Mouse (Mus musculus) embryonic facial prominence, embryonic 15.5 days (tissue): ENCODE data around the gene Tstd2. TPM values are rescaled to one million over a fixed set of nuclear protein-coding genes. Genes with fewer than 3 reads are reported as not detected.
A peak's percentile ranks its signal among the peaks of the same experiment; 100 is the strongest.

Experiments
- ATAC-seq: fragments of 200-750 bp; cut with Nextera tagmentation; 2 replicates; pipeline ENCODE4 v1.8.0; 2017; ENCODE audit warnings: low read depth, moderate TSS enrichment; ENCODE audit not compliant: insufficient number of reproducible peaks, low FRiP score, low TSS enrichment
- H3K27ac ChIP-seq: fragments of 300-500 bp; sonication (generic); replicated peaks from 2 replicates; pipeline ENCODE4 v1.5.1; 2015; ENCODE audit warnings: mild to moderate bottlenecking, inconsistent platforms
- H3K27me3 ChIP-seq: fragments of 300-500 bp; sonication (generic); 2 replicates; pipeline ENCODE4 v1.6.1; 2015; ENCODE audit warnings: inconsistent platforms
- H3K36me3 ChIP-seq: fragments of 300-500 bp; sonication (generic); 2 replicates; pipeline ENCODE4 v1.6.1; 2015; ENCODE audit warnings: mild to moderate bottlenecking, inconsistent platforms
- H3K4me1 ChIP-seq: fragments of 300-500 bp; sonication (generic); 2 replicates; pipeline ENCODE4 v1.6.1; 2015; ENCODE audit warnings: inconsistent platforms
- H3K4me2 ChIP-seq: fragments of 300-500 bp; sonication (generic); replicated peaks from 2 replicates; pipeline ENCODE4 v1.6.1; 2015; ENCODE audit warnings: mild to moderate bottlenecking, inconsistent platforms
- H3K4me3 ChIP-seq: fragments of 300-500 bp; sonication (generic); replicated peaks from 2 replicates; pipeline ENCODE4 v1.5.1; 2015; ENCODE audit warnings: mild to moderate bottlenecking, inconsistent platforms
- H3K9ac ChIP-seq: fragments of 300-500 bp; sonication (generic); 2 replicates; pipeline ENCODE4 v1.6.1; 2015; ENCODE audit warnings: inconsistent platforms
- H3K9me3 ChIP-seq: fragments of 300-500 bp; sonication (generic); replicated peaks from 2 replicates; pipeline ENCODE4 v1.6.1; 2016; ENCODE audit warnings: inconsistent platforms
- WGBS: fragments of 180-500 bp; shearing (Covaris S2); methylation state at CpG from one replicate; pipeline ENCODE4 v1.1.7; 2015; 5-methylcytosine and 5-hydroxymethylcytosine counted together
- polyA plus RNA-seq: library from polyadenylated mRNA; unstranded; fragments of >200 nt; fragmentation: Nextera tagmentation; extraction: Ambion mirVana; gene quantifications from 2 replicates; pipeline ENCODE4 v1.2.1, GENCODE M21; 2015

Tstd2 gene
- polyA plus RNA-seq, 1 experiment from 2014 or later = 42.0 TPM

GRCm38 (mm10) chr4:46119514-46120094 is 18.9 kb downstream of the Tstd2 start:
- ATAC-seq = no peak
- no peaks in the 10 kb centered on the region for H3K27me3 ChIP-seq
- H3K4me2 ChIP-seq = no peak overlapping the region
- no peak overlapping the region for H3K4me3 ChIP-seq
- no peak overlapping the region for H3K9ac ChIP-seq
- peaks cover 90% of the 10 kb centered on the region for H3K36me3 ChIP-seq
- H3K27ac ChIP-seq = no peak overlapping the region
- H3K4me1 ChIP-seq = no peaks in the 10 kb centered on the region
- H3K9me3 ChIP-seq = no peaks in the 10 kb centered on the region
- 89% methylated on average over 14 of the region's 14 CpGs for WGBS

GRCm38 (mm10) chr4:46117536-46117935 is 21.0 kb downstream of the Tstd2 start:
- H3K27ac ChIP-seq = no peak overlapping the region
- no peaks in the 10 kb centered on the region for H3K9me3 ChIP-seq
- no peak overlapping the region for H3K4me2 ChIP-seq
- no peak for ATAC-seq
- H3K9ac ChIP-seq = no peak overlapping the region
- no peak overlapping the region for H3K4me3 ChIP-seq
- WGBS = 94% methylated on average over 4 of the region's 4 CpGs
- H3K36me3 ChIP-seq = peaks cover 83% of the 10 kb centered on the region
- no peaks in the 10 kb centered on the region for H3K4me1 ChIP-seq
- H3K27me3 ChIP-seq = no peaks in the 10 kb centered on the region

DNA sequence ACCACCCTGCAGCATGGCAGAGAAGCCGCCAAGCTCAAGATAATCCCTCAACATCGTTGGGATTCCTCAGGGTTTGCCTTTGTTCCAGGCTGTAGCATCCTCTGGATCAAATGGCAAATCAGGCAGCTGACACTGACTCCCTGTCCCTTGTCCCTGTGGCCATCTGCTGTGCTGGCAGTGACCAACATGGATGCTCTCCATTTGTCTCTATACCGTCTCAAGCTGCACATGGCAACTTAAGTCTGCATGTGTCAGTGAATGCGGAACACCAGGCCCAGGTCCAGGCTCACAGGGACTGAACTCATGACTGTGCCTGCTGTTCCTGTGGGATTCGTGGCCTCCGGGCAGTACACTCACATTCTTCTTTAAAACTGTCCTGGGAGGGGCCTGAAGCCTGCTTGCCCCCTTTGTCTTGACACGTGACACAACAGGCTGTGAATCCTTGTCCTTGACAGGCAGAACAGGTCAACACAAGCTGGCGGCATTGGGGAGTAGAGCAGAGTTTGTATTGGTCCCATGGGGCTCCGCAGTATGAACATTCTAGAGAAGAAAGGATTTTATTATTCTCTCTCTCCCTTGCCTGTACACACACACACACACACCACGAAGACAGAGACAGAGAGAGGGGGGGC is 21.8 kb downstream of the Tstd2 start:
- WGBS = 74% methylated on average over 10 of the region's 10 CpGs
- Histone ChIP-seq H3K27ac (no peak overlapping the region), H3K9me3 (no peaks in the 10 kb centered on the region), H3K4me1 (no peaks in the 10 kb centered on the region), H3K9ac (no peak overlapping the region), H3K4me3 (no peak overlapping the region), H3K4me2 (no peak overlapping the region), H3K36me3 (peaks cover 75% of the 10 kb centered on the region), H3K27me3 (no peaks in the 10 kb centered on the region)
- ATAC-seq = no peak

GRCm38 (mm10) chr4:46115308-46115707 is 23.2 kb downstream of the Tstd2 start:
- no peak overlapping the region for H3K4me2 ChIP-seq
- H3K36me3 ChIP-seq = peaks cover 64% of the 10 kb centered on the region
- no peak overlapping the region for H3K9ac ChIP-seq
- no peaks in the 10 kb centered on the region for H3K9me3 ChIP-seq
- H3K4me1 ChIP-seq = no peaks in the 10 kb centered on the region
- 47% methylated on average over 1 of the region's 1 CpGs for WGBS
- H3K27me3 ChIP-seq = no peaks in the 10 kb centered on the region
- no peak overlapping the region for H3K27ac ChIP-seq
- H3K4me3 ChIP-seq = no peak overlapping the region
- no peak for ATAC-seq

- 57% methylated on average over 3 of the region's 3 CpGs for WGBS
- Histone ChIP-seq H3K9ac (no peak overlapping the region), H3K4me2 (no peak overlapping the region), H3K9me3 (no peaks in the 10 kb centered on the region), H3K36me3 (peaks cover 25% of the 10 kb centered on the region), H3K27ac (no peak overlapping the region), H3K27me3 (no peaks in the 10 kb centered on the region), H3K4me3 (no peak overlapping the region), H3K4me1 (no peaks in the 10 kb centered on the region)
- ATAC-seq = no peak
Observed at GRCm38 (mm10) chr4:46111361-46111760, 27.1 kb downstream of the Tstd2 start.

DNA sequence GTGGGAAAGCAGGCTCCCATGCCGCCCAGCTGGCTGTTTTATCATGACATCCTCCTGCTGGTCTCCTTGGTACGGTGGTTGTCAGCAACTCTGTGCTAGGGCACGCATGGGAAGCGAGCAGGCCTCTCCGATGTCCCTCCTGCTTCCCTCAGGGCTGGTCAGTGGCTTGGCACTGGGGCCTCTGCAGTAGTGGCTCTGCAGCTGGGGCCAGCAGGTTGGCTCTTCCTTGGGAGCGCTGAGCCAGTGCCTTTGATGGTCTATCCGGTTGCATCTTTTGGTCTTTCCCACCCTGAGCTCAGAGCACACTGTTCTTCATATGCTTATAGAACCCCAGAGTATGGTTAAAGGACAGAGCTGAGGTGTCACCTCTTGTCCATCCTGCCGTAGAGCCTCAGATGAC is 28.4 kb downstream of the Tstd2 start:
- Histone ChIP-seq H3K27ac (no peak overlapping the region), H3K4me3 (no peak overlapping the region), H3K9ac (no peak overlapping the region), H3K4me2 (no peak overlapping the region), H3K4me1 (no peaks in the 10 kb centered on the region), H3K36me3 (peaks cover 16% of the 10 kb centered on the region), H3K9me3 (no peaks in the 10 kb centered on the region), H3K27me3 (no peaks in the 10 kb centered on the region)
- no peak for ATAC-seq
- 86% methylated on average over 8 of the region's 8 CpGs for WGBS

DNA sequence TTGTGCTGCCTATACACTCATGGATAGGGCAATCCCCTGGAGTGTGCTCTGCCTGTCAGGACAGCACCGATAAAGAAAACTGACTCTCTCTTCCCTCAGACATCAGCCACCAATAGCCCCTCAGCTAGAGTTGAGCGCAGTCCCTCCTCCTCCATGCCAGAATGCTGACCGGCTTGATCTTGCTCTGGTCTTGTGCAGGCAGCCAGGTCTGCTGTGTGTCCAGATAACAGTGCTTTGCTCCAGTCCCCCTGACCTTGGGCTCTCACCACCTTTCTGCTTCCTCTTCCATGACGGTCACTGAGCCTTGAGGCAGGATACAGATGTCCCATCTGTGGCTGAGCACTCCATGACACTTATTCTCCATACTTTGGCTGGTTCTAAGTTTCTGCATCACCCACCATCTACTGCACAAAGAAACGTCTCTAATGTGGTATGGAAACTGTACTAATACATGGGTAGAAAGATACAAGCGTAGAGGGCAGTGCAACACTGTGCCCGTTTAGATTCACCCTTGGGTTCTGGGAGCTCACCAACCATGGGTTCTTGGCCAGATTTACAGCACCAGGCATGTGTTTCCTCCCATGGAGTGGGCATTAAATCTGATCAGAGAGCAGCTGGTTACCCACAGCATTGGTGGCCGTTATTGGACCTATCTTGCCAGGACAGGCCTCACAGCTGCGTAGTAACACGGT is 36.3 kb downstream of the Tstd2 start:
- Histone ChIP-seq H3K27me3 (no peaks in the 10 kb centered on the region), H3K9me3 (no peaks in the 10 kb centered on the region), H3K27ac (no peak overlapping the region), H3K9ac (no peak overlapping the region), H3K4me2 (no peak overlapping the region), H3K4me3 (no peak overlapping the region), H3K36me3 (no peaks in the 10 kb centered on the region), H3K4me1 (peaks cover 10% of the 10 kb centered on the region; the same call in 1 of the 2 replicates)
- WGBS = 88% methylated on average over 10 of the region's 10 CpGs
- no peak for ATAC-seq

DNA sequence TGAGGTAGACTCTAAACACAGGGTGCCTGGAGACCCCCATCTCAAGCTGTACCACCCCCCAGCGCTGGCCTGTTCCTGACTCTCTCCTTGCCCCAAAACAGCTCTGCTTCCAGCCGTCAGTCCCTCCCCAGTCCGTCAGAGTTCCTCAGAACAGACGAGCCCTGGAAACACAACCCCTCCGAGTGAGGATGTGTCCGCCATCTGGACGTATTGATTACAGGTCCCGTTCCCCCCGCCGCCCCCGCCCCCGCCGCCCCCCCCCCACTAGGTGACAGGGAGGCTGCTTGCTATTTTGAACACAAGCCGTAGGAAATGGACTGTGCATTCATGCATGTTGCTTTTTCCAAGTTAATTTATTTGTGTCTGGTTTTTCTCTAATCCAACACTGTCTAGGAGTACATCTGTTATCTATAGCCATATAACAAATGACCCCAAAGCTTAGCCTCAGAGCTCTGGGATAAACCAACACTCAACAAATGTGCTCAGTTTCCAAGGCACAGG is 37.2 kb downstream of the Tstd2 start:
- no peaks in the 10 kb centered on the region for H3K9me3 ChIP-seq
- H3K36me3 ChIP-seq = no peaks in the 10 kb centered on the region
- no peak overlapping the region for H3K9ac ChIP-seq
- 0 out of 2 replicates have a peak overlapping the region, but pooled peaks have one; percentile 8 for H3K4me2 ChIP-seq
- no peaks in the 10 kb centered on the region for H3K27me3 ChIP-seq
- H3K4me1 ChIP-seq = peaks cover 10% of the 10 kb centered on the region; the same call in 1 of the 2 replicates
- H3K27ac ChIP-seq = peak overlapping the region; percentile 39; the same call in 1 of the 2 replicates
- WGBS = 24% methylated on average over 14 of the region's 14 CpGs
- peak; percentile 60 for ATAC-seq
- no peak overlapping the region for H3K4me3 ChIP-seq

- H3K9me3 ChIP-seq = no peaks in the 10 kb centered on the region
- 72% methylated on average over 7 of the region's 7 CpGs for WGBS
- H3K9ac ChIP-seq = no peak overlapping the region
- H3K36me3 ChIP-seq = no peaks in the 10 kb centered on the region
- H3K27me3 ChIP-seq = no peaks in the 10 kb centered on the region
- no peak overlapping the region for H3K4me3 ChIP-seq
- H3K27ac ChIP-seq = peak overlapping the region; percentile 39; the same call in 1 of the 2 replicates
- peaks cover 13% of the 10 kb centered on the region for H3K4me1 ChIP-seq
- ATAC-seq = no peak
- H3K4me2 ChIP-seq = no peak overlapping the region
Observed at GRCm38 (mm10) chr4:46100539-46100938, 38.0 kb downstream of the Tstd2 start.

DNA sequence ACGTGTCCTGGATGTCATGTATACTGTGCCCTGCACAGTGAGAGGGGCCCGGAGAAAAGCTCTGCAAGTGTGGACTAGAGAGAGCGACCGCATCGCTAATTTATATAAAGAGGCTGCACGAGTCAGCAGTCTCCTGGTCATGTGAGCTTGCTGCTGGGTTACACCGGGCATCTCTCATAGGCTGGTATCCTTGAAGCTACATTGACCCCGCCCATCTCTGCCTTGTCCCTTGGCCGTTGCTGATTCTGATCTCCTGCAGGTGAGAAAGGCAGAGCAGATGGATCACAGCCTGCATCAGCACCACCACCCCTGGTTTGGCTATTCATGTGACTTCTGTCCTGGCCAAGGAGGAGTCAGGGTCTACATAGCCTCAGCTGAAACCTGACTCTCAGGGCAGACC is 39.4 kb downstream of the Tstd2 start:
- 74% methylated on average over 9 of the region's 9 CpGs for whole genome bisulfite sequencing
- Histone ChIP-seq H3K4me3 (no peak overlapping the region), H3K9ac (no peak overlapping the region), H3K4me1 (peaks cover 16% of the 10 kb centered on the region), H3K4me2 (no peak overlapping the region), H3K36me3 (no peaks in the 10 kb centered on the region), H3K9me3 (no peaks in the 10 kb centered on the region), H3K27me3 (no peaks in the 10 kb centered on the region), H3K27ac (no peak overlapping the region)
- no peak for ATAC-seq

DNA sequence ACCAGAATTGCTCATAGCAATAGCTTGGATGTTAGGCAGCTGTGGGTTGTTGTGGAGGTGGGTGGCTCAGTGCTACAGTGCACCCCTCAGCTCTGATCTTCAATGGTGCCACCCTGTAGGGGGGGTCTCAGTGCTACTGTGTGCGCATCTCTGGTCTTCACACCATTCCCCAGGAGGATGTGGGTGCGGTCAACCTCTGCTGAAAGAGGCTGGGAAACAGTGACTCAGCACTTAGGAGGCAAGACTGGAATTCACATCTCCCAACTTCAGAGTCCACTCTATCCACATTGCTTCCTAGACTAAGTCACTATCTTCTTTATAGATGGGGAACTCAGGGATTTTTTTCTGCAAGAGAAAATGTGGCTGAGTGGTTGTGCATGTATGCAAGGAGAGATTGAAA is 40.9 kb downstream of the Tstd2 start:
- no peaks in the 10 kb centered on the region for H3K36me3 ChIP-seq
- no peak overlapping the region for H3K27ac ChIP-seq
- ATAC-seq = no peak
- peaks cover 18% of the 10 kb centered on the region for H3K4me1 ChIP-seq
- no peak overlapping the region for H3K9ac ChIP-seq
- 91% methylated on average over 2 of the region's 2 CpGs for WGBS
- no peak overlapping the region for H3K4me3 ChIP-seq
- H3K9me3 ChIP-seq = no peaks in the 10 kb centered on the region
- H3K4me2 ChIP-seq = no peak overlapping the region
- no peaks in the 10 kb centered on the region for H3K27me3 ChIP-seq
